Mouse (Mus musculus) forebrain, embryonic 14.5 days (tissue): ENCODE data around the gene Olfr824. TPM values are rescaled to one million over a fixed set of nuclear protein-coding genes. Genes with fewer than 3 reads are reported as not detected.
A peak's percentile ranks its signal among the peaks of the same experiment; 100 is the strongest.

ENCODE experiments used
- ATAC-seq: fragments of 200-750 bp; cut with Nextera tagmentation; 2 replicates; pipeline ENCODE4 v1.8.0; 2017; ENCODE audit warnings: mild to moderate bottlenecking, moderate library complexity
- DNase-seq: peaks from one replicate; pipeline ENCODE4 v3.0.0-alpha.2; 2015; ENCODE audit warnings: low spot score
- H3K27ac ChIP-seq: fragments of 300-500 bp; sonication (generic); 2 replicates; pipeline ENCODE4 v1.5.1; 2014; ENCODE audit warnings: low read depth, mild to moderate bottlenecking, control low read depth, low read length, moderate library complexity
- H3K27me3 ChIP-seq: fragments of 300-500 bp; sonication (generic); replicated peaks from 2 replicates; pipeline ENCODE4 v1.6.1; 2014; ENCODE audit warnings: low read length, control low read depth, mixed read lengths; ENCODE audit not compliant: control insufficient read depth, insufficient read depth
- H3K36me3 ChIP-seq: fragments of 300-500 bp; sonication (generic); 2 replicates; pipeline ENCODE4 v1.6.1; 2014; ENCODE audit warnings: low read length, control low read depth; ENCODE audit not compliant: control insufficient read depth, insufficient read depth
- H3K4me1 ChIP-seq: fragments of 300-500 bp; sonication (generic); 2 replicates; pipeline ENCODE4 v1.6.1; 2014; ENCODE audit warnings: antibody characterized with exemption, low read length, control low read depth; ENCODE audit not compliant: control insufficient read depth, insufficient read depth
- H3K4me2 ChIP-seq: fragments of 300-500 bp; sonication (generic); 2 replicates; pipeline ENCODE4 v1.6.1; 2014; ENCODE audit warnings: mild to moderate bottlenecking, control low read depth, low read length
- H3K4me3 ChIP-seq: fragments of 300-500 bp; sonication (generic); 2 replicates; pipeline ENCODE4 v1.5.1; 2014; ENCODE audit warnings: low read depth, low read length, control low read depth
- H3K9ac ChIP-seq: fragments of 300-500 bp; sonication (generic); 2 replicates; pipeline ENCODE4 v1.6.1; 2014; ENCODE audit warnings: mild to moderate bottlenecking, low read length, control low read depth, moderate library complexity
- H3K9me3 ChIP-seq: fragments of 300-500 bp; sonication (generic); replicated peaks from 2 replicates; pipeline ENCODE4 v1.6.1; 2016; ENCODE audit warnings: low read length, control low read depth, mixed read lengths; ENCODE audit not compliant: control insufficient read depth
- WGBS: fragments of 180-500 bp; shearing (Covaris S2); extraction: QIAGEN DNeasy Blood & Tissue Kit; methylation state at CpG from one replicate; pipeline ENCODE4 v1.1.7; 2014; 5-methylcytosine and 5-hydroxymethylcytosine counted together
- polyA plus RNA-seq: library from polyadenylated mRNA; unstranded; fragments of >200 nt; fragmentation: Nextera tagmentation; extraction: Ambion mirVana; gene quantifications from 2 replicates; pipeline ENCODE4 v1.2.1, GENCODE M21; 2014

The Olfr824 gene
- polyA plus RNA-seq, 1 experiment from 2014 or later = not detected

DNA sequence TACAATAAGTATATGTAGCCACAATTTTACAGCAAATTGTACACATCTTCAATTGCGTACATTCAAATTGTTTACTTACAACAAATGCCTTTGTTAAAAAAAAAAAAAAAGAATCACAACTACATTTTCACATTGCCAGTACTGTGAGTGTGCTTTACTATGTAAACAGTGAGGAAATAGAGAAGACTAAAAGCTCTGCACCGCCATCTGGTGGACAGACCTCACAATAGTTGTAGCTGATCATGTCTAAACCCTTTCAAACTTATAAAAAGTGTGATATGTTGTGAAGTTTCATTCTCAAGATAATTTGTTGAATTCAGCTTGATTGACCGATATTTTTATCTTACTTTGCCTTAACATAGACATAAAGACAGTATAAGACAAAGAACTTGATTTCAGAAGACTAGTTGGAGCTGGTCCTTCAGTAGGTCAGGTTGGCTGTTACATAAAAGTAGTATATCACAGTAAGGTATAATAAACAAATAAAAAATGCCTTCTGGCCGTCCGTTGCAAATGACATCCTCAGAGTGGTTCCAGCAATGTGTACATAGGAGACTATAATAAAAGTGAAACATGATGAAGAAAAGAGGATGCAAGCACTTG lies 36.9 kb downstream of the Olfr824 start:
- Histone ChIP-seq H3K4me1 (no peaks in the 10 kb centered on the region), H3K4me2 (no peak overlapping the region), H3K9me3 (no peaks in the 10 kb centered on the region), H3K4me3 (no peak overlapping the region), H3K27me3 (no peaks in the 10 kb centered on the region), H3K27ac (no peak overlapping the region), H3K36me3 (no peaks in the 10 kb centered on the region), H3K9ac (no peak overlapping the region)
- DNase-seq (peak; percentile 75), ATAC-seq (peak; percentile 65; the same call in 1 of the 2 replicates)
- 24% methylated on average over 5 of the region's 5 CpGs for WGBS

Other genes with a start within 250 kb of the Olfr824 start
- not detected in 2 replicates for gene Olfr815, start 224.1 kb downstream of the Olfr824 start, polyA plus RNA-seq
- not detected in 2 replicates for gene Olfr816, start 214.4 kb downstream of the Olfr824 start, polyA plus RNA-seq
- gene Olfr818, start 180.9 kb downstream of the Olfr824 start, polyA plus RNA-seq = not detected in 2 replicates
- gene Olfr819, start 162.7 kb downstream of the Olfr824 start, polyA plus RNA-seq = not detected in 2 replicates
- not detected in 2 replicates for gene Olfr247, start 153.9 kb downstream of the Olfr824 start, polyA plus RNA-seq
- gene Gm10310, start 144.9 kb downstream of the Olfr824 start, polyA plus RNA-seq = not detected in 2 replicates
- not detected in 2 replicates for gene Olfr820, start 117.4 kb downstream of the Olfr824 start, polyA plus RNA-seq
- not detected in 2 replicates for gene Olfr821, start 99.7 kb downstream of the Olfr824 start, polyA plus RNA-seq
- not detected in 2 replicates for gene Olfr822, start 58.8 kb downstream of the Olfr824 start, polyA plus RNA-seq
- gene Olfr823, start 14.6 kb downstream of the Olfr824 start, polyA plus RNA-seq = not detected in 2 replicates
- not detected in 2 replicates for gene Olfr825, start 36.8 kb upstream of the Olfr824 start, polyA plus RNA-seq
- gene Olfr826, start 54.2 kb upstream of the Olfr824 start, polyA plus RNA-seq = not detected in 2 replicates
- gene Olfr827, start 84.4 kb upstream of the Olfr824 start, polyA plus RNA-seq = not detected in 2 replicates
- 6.1 and 8.1 TPM in 2 replicates for gene Neurod4, start 150.2 kb upstream of the Olfr824 start, polyA plus RNA-seq
- not detected in 2 replicates for gene Tespa1, start 192.9 kb upstream of the Olfr824 start, polyA plus RNA-seq